In the genomic region with DNA sequence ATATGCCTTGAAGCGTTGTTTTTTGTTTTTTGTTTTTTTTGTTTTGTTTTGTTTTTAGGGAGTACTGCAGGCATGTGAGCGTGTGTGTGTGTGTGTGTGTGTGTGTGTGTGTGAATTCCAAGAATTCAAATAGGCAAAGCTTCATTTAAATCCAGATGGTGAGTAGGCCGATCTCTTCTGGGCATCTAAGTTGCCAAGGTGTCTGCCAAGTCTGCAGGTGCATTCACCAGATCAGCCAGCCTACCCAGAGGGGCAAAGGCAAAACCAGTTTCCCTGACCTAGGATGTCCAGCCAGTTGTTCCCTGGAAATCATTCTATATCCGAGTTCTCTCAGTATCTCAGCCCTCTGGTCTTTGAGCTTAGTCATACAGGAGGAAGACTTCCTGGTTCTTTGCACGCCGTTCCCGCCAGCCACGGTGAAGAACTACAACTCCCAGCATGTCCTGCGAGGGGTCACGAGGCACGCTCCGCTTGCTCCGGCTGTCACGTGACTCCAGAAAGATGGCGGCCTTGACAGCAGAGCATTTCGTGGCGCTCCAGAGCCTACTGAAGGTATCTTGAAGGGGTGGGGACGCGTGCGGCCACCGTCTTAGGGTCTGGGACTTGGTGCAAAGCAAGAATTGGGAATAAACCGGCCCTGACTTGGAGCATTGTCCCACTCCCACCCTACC, we compare ENCODE assay signal across 8 mouse cellular contexts. TPM values are rescaled to one million over a fixed set of nuclear protein-coding genes. Genes with fewer than 3 reads are reported as not detected.
A peak's percentile ranks its signal among the peaks of the same experiment; 100 is the strongest.
DNase-seq lines count a peak whose midpoint lies in the region; ATAC-seq lines count a peak whose summit lies in the region.

A gene (plus strand): TSS at position 480 of the 671 bp plus-strand sequence.

- DNase-seq in adipocyte (ENCODE audit: low spot score) = peak; percentile 92
- peak; percentile 98 for DNase-seq in embryo, embryonic 10 days (ENCODE audit: low spot score)
- DNase-seq in gastrocnemius, postnatal 10 days = peak; percentile 90
- peak; percentile 95 for DNase-seq in induced T-regulatory cell, adult 2 months (ENCODE audit: low read depth)
- peak; percentile 86 to 95 for DNase-seq in left cerebral cortex, adult 9 months (ENCODE audit: low spot score in 2 of 2)
- peak; percentile 91 for DNase-seq in right cerebral cortex, postnatal 14 days
- peak; percentile 95 to 97 for DNase-seq in urinary bladder, postnatal 36 days (ENCODE audit: low spot score in 2 of 2)

- ATAC-seq in megakaryocyte progenitor cell, adult 5-6 weeks (replicated peaks; ENCODE audit: poor library complexity) = peak; percentile 92

RNA-seq across cellular contexts. Expression of the gene that starts here (rescaled TPM):
- total RNA-seq in gastrocnemius, postnatal 10 days (2021) = 10 to 100 TPM; 34.5 to 36.4 TPM
- 11.7 and 17.1 TPM in 2 replicates for total RNA-seq in megakaryocyte progenitor cell, adult 5-6 weeks (2015)
- total RNA-seq in megakaryocyte progenitor cell, adult 5-6 weeks (2017) = 39.8 and 52.0 TPM in 2 replicates

Comparison
In these comparisons a context has a peak if more than half of its experiments do, and no peak if none do; other contexts are left out.
1. Peak in every context shown above with its lines: DNase-seq and ATAC-seq.